Mouse (Mus musculus): ENCODE measurements around the gene Ring1.
"Not testable (repeated sequence)": the region's sequence is repeated elsewhere in the genome, so short reads cannot be mapped to it uniquely, and the experiment has no call there.

The Ring1 gene

DNA sequence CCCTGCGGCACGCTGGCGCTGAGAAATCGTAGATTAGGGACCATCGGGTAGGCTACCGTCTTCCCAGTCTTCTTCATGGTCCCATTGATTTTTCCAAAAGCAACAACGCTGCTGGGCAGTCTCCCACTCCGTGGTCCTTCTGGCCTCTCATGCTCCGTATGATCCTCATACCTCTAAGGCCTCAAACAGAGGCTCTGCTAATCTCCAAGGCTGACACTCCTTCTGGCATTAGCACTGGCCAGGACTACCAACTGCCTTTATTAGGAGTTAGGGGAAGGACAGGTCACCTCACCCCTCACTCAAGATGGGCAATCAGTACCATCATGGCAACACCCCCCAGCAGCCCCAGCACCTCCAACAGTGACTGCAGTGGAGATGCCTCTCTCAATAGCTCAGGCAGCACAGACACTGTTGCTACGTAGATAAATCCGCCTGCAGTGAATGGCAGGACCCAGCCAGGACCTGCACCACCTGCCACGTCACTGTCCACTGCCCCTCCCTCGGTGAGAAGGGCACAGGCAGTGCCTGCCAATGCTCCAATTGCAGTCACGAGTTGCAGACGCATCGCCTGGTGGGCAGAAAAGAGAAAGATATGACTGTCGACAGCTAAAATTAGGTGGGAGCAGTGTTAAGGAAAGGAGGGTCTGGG, 4.1 kb upstream of the Ring1 start:
- DNase-seq (ENCODE audit: extremely low spot score, low spot score): no peak

DNA sequence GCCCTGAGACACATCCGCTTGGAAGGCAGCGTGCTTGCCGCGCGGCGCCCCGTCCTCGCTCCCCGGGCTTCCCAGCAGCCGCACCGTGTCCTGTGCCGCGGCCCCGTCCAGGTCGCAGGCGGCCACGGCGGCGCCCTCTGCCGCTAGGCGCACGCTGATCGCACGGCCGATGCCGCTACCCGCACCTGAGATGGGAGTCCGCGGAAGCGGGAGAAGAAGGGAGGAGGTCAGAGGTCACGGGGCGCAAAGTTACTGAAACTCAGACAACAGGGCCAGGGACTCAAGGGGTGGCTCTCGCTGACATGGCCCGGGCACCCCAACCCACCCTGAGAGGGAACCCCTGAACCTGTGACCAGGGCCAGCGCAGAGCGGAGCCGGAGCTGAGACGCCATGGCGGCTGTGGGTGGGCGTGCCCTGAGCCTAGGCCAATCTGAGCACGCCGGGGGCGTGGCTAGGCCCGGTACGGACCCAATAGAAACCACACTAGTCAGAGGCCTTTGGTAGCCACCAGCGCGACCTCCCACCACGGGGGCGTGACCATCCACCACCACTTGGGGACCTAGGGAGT, 3.3 kb upstream of the Ring1 start, which contains the start of gene H2-Ke6:
H2-Ke6 (minus strand) TSS at position 405 of the 568 bp plus-strand sequence.
- DNase-seq (ENCODE audit: extremely low spot score, low spot score): peak; percentile 95

DNA sequence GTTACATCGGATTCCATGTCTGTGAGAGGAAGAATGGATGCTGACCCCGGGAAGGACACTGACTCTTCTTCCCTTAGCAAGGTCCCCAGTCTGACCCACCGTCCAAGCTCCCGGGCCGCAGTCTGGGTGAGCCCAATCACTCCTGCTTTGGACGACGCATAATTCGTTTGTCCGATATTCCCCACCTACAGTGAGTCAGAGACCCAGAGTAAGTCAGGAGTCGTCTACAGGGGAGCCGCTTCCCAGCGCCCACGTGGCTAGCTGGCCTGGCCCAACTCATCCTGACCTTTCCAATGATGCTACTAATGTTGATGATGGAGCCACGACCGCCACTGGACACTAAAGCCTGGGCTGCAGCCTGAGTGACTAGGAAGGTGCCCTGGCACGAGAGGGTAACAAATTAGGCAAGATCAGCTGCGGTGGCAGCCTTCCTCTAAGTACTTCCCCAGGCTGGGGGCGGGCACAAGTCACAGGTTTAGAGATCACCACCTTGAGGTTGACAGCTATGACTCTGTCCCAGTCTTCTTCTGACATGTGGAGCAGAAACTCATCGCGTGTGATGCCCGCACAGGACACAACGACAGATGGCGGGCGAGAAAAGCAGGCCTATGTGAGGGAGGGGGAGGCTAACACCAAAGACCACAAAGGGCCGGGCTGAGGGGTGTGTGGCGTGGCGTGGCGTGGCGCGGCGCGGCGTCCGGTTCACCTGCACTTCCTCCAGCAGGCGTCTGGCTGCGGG, 2.6 kb upstream of the Ring1 start:
- peak; percentile 39 for DNase-seq (ENCODE audit: extremely low spot score, low spot score)

DNA sequence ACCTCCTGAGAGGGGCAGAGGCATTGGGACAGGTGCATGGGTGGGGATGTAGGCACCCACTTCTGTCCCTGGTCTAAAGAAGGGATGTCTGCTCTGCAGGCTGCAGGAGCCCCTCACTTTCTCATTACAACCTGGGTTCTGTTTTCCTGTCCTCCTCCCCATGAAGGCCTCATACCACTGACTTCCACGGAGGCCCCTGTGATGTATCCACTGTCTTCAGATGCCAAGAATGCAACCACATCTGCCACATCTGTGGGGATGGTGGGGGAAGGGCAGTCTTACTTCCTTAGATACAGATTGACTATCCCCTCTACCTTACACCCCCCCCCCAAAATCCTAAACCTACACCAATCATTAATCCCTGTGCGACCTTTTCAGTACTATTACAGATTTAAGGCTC, 1.7 kb upstream of the Ring1 start:
- DNase-seq (ENCODE audit: extremely low spot score, low spot score): no peak

DNA sequence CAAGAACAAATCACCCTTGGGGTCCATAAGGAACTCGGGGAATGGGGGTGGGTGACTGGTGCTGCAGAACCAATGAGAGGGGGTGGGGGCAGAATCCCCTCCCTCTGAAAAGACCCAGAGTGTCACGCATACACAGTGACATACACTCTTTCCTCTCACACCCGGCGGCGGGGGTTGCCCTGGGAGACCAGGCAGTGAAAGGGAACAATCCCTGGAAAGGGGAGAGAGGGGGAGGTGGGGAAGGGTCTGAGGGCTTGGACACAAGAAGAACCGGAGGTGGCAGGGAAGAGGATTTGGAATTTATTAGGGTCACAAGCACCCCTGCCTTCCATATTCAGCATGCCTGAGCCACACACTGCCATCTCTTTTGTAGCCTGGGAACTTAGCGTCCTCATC, 1.3 kb upstream of the Ring1 start:
- DNase-seq (ENCODE audit: extremely low spot score, low spot score): peak; percentile 90

DNA sequence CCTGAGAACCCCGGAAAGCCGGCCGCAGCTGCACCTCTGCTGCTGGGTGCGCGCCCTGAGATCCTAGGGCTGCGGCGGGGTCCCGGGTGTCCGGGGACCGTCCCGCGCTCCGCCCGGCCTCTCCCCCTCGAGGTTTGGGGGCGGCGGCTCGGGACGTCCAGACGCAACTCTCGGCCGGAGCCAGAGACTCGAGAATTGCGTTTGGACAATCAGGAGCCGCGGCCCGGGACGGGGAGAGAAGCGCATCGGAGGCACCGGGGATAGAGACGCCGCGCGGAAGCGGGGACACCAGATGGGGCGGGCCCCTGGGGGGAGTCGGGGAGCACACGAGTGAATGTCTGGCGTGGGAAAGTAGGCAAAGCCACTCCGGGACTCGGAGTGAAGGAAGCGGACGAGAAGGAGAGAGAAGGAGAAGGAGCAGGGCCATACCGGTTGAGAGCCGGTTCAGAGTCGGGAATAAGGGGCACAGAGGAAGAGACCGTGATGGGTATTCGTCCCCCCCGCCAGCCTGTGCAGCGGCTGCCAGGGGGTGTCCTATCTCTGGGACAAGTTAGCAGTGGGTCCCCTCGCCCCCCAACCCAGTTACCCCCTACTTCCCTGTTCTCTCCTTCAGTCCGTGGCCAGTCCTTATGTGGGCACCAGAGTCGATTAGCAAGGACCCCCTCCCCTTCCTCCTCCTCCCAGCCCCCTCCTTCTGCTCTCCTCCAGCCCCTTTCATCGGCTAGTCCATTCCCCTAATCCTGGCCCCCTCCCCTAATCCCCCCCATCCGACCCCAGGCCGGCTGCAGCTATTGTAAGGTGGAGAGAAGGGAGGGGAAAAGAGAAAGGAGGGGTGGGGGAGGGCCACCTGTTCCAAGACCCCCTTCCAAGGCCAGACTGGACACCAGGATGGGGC, 628 bp upstream of the Ring1 start:
- DNase-seq (ENCODE audit: extremely low spot score, low spot score): peak; percentile 78

DNA sequence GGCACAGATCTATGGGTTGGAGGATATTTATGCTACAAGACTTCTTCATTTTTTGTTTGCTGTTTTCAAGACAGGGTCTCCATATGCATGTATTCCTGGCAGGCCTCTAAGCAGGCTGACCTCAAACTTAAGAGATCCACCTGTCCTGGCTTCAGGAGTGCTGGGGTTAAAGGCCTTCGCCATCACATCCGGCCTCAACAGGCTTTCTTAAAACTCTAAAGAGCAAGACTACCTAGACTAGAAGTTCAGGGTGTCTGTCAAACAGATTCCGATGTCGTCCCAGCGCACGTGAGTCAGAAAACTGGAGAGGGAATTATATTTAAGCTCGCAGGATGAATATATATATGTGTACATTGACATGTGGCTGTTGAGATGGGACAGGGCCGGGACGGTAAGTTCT, 802 bp downstream of the Ring1 start:
- no peak for DNase-seq (ENCODE audit: extremely low spot score, low spot score)

DNA sequence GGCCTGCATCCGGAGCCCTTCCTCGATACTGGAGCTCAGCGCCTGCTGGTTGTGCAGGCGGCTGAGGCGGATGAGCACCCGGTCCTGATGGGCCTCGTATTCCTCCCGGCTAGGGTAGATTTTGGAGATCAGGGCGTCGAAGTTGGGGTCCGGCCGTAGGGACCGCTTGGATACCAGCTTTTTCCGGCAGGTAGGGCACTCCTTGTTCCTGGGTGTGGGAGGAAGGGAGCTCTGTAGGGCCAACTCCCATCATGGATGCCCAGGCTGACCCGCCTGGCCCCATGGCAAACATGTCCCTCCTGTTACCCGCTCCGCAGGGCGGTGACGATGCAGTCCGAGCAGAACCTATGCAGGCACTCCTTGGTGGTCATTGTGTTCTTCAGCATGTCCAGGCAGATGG, 1.5 kb downstream of the Ring1 start:
- DNase-seq (ENCODE audit: extremely low spot score, low spot score): no peak

DNA sequence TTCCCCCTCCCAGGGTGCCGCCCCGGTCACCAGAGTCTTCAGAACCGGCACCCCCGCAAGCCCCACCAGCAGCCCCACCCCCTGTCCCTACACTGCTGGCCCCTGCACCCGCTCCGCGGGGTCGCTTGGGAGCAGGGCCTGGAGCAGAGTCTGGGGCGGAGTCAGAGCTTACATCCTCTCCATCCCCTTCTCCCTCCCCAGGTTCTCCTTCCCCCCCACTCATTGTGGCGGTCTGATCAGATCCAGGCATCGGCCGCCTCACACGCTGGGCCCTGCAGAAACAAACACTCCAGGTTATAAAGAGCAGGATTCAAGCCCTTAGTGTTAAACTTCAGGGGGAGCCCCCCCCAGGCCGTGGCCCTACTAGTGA, 2.1 kb downstream of the Ring1 start:
- DNase-seq (ENCODE audit: extremely low spot score, low spot score): no peak

DNA sequence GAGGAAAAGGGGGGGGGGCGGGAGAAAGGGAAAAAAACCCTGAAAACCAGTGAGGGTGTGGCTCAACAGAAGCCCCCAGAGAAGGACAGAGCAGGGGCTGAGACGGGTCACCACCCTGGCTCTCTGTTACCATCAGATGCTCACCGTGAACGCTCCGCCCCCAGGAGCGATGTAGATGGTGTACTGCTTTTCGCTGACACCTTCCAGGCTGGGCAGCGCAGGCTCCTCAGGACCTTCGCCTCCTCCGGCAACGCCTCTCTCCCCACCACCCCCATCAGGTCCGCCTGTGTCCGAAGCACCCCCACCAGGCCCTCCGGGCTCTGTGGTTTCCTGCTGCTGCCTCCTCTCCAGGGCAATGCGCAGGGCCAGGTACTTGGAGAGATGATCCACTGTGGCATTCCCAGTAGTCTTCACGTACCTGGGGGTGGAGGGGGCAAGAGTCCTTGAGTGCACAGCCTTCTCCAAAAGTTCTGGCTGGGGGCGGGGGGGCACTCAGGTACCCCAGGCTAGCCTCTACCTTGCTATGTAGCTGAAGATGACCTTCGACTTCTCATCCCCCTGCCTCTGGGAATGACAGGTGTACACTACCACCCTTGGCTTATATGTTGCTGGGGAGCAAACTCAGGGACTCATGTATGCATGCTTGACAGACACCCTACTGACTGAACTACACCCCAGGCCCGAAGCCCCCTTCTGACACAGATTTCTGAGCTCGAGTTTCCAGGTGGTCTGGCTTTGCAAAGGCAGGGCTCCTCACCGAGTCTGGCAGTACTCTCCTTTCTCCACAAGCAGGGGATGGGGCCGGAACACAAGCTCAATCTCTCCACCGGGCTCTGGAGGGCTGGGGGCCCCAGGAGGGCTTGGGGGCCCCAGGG, 2.7 kb downstream of the Ring1 start:
- no peak for DNase-seq (ENCODE audit: extremely low spot score, low spot score)

DNA sequence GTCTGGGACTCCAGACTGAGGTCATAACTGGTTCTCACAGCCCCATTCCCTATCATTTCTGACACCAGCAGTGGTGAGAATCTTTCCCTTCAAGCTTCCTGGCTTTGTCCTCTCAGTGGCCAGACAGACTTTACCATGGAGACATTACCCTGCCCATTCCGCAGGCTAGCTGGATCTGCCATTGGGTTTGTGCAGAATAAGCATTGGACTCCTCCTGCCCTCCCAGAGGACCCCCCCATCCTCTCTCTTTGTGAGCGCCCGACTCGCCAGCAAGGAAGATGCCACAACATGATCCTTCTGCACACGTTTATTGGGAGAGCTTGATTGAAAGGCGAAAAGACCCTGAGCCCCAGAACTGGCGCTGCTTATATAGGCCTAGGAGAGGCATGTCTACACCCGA, 11.0 kb downstream of the Ring1 start:
- DNase-seq (ENCODE audit: extremely low spot score, low spot score): no peak

DNA sequence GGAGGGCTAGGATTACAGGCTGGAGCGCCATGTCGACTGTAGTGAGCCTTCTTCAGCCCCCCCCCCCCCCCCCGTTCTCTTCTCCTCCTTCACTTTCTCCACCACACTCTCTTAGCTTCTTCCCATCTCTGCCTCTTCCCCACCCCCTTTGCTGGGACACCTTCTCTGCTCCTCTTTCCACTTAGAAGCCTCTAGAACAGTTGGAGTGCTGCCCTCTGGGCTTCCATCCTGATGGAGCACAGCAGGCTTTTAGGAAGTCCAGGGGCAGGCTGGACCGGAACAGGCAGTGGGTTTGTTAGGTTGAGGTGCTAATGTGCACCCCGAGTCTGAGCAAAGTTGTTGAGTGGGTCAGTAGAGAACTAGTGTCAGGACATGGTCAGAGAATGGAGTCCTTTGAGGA, 14.3 kb downstream of the Ring1 start:
- DNase-seq (ENCODE audit: extremely low spot score, low spot score): no peak

DNA sequence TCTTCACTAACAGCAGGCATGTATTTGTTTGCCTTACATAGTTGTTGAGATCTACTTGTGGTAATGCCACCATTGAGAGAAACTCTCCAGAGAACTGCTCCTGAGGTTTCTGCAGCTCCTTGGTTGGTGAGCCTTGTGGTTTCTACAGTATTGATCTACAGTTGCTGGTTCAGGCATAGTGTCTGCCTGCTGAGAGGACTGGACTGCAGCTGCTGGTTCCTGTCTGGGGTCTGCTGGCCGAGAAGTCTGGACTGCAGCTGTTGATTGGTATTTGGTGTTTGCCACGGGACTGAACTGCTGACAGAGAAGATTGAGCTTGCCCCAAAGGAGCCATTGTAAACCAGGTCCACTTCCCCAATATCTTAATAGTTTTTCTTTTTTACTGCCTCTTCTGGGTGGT, 17.9 kb downstream of the Ring1 start:
- DNase-seq (ENCODE audit: extremely low spot score, low spot score): no peak

DNA sequence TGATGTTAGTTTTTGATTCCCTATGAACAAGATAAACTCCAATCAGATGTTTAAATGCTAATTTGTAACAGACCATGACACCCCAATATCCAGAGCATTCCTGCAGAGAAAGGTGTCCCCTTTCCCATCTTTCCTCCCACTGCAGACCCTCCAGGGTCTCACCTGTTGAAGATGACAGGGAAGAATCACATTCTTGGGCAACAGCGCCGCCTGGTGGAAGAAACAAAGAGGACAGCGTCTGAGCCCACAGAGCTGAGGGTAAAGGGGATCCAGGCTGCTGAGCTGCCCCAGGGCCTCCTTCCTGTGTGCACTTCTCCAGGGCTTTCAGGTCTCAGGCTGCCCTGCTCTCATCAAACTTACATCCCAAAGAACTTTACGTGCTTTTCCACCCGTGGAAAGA, 21.1 kb downstream of the Ring1 start:
- DNase-seq (ENCODE audit: extremely low spot score, low spot score): peak; percentile 76

DNA sequence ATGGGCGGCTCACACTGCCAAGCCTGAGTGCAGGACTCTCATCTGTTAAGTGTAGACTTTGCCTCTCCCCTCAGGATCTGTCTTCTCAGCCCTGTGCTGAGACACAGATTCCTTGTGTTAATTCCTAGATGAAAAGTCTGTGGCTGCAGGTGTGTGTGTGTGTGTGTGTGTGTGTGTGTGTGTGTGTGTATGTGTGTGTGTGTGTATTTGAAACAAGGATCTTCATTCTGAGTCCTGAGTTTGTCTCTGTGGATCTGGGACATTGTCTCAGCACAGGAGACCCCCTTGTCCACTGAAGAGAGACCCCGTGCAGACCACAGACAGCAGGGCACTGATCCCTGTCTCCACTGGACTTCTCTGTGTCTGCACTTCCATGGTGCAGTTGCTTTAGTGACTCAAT, 23.7 kb downstream of the Ring1 start:
- DNase-seq (ENCODE audit: extremely low spot score, low spot score): not testable (repeated sequence)

DNA sequence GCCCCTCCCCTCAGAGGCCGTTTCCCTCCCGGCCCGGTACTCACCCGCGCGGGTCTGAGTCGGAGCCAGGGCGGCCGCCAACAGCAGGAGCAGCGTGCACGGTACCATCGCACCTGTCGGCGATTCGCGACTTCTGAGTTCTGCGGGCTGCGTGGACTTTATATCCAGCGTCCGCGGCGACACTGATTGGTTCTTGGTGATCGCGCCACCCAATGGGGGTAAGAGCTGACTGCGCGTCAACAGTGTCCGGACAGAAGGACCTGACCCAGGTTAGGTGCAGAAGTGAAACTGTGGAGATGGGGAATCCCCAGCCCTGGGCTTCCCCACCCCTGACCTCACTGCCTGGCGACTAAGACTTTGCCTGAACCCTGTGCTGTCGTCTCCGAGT, 24.3 kb downstream of the Ring1 start, which contains the start of gene H2-K1:
H2-K1 (minus strand) TSS at position 198 of the 388 bp plus-strand sequence.
- no peak for DNase-seq (ENCODE audit: extremely low spot score, low spot score)

DNA sequence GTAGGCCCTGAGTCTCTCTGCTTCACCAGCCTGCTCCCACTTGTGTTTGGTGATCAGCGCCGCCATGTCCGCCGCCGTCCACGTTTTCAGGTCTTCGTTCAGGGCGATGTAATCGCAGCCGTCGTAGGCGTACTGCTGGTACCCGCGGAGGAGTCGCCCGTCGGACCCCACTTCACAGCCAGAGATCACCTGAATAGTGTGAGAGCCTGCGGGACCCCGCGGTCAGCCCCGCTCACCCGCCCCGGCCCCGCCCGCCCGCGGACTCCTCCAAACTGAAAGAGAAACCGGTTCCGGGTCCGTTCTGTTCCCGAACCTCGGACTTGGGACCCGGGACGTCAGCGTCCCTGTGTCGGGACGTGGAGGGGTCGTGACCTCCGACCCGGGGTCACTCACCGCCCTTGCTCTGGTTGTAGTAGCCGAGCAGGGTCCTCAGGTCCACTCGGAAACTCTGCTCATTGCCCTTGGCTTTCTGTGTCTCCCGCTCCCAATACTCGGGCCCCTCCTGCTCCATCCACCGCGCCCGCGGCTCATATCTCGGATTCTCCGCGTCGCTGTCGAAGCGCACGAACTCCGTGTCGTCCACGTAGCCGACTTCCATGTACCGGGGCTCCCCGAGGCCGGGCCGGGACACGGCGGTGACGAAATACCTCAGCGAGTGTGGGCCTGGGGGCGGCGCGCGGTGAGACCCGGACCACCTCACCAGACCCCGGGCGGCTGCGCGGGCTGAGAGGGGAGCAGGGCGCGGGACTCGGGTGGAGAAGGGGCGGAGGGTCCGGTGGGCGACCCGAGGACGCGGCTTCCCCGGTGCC, 24.9 kb downstream of the Ring1 start:
- DNase-seq (ENCODE audit: extremely low spot score, low spot score): peak; percentile 59

DNA sequence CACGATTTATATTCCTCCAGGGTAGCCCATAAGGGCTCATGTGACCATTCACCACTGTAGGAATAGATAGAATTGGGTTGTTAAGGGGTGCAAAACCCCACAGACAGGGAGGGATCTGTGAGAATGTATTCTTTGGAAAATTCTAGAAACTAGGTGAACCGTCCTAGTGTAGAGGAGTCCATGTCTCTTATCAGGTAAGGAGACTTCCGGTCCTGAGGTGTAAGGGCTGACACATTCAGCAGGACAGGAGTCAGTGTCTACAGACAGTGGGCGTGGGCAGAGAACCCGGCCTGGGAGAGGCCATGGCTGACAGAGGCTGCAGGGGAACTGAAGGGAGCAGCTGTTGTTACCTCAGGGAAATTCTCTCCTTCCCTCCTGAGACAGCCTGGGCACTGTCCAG, 25.8 kb downstream of the Ring1 start:
- DNase-seq (ENCODE audit: extremely low spot score, low spot score): not testable (repeated sequence)

DNA sequence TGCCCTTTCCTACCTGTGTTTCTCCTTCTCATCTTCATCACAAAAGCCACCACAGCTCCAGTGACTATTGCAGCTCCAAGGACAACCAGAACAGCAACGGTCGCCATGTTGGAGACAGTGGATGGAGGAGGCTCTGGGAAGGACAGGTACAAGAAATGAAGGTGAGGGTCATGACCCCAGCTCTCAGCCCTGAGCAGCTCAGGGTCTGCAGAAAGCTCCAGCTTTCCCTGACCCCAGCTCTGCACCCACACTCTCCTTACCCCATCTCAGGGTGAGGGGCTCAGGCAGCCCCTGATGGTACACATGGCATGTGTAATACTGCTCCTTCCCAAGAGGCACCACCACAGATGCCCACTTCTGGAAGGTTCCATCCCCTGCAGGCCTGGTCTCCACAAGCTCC, 27.5 kb downstream of the Ring1 start:
- not testable (repeated sequence) for DNase-seq (ENCODE audit: extremely low spot score, low spot score)

DNA sequence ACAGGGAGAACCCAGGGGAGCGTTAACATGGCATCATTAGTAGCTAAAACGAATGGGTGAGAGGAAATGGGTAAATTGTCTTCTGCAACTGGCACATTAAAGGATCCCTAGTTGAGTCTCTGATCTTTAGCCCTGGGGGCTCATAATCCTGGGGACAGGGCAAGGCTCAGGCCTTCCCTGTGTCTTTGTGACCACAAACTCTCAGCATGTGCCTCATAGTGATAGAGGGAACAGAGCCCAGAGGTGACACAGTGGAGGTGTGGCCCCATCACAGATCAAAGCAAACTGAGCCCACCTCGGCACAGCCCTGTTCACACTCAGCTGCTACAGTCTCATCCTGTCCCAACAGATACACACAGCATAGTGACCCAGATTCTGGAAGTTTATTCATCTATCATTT, 28.8 kb downstream of the Ring1 start:
- no peak for DNase-seq (ENCODE audit: extremely low spot score, low spot score)
